Mouse (Mus musculus) ES-Bruce4 (cell line): ENCODE data around the gene Rsph9.

Experiments used
- CTCF ChIP-seq: IDR thresholded peaks from one replicate; pipeline ENCODE4 v1.8.1; 2011; ENCODE audit warnings: low read depth, low read length
- POLR2A ChIP-seq: IDR thresholded peaks from one replicate; pipeline ENCODE4 v1.8.1; 2011; ENCODE audit warnings: low read length; ENCODE audit not compliant: insufficient read depth

DNA sequence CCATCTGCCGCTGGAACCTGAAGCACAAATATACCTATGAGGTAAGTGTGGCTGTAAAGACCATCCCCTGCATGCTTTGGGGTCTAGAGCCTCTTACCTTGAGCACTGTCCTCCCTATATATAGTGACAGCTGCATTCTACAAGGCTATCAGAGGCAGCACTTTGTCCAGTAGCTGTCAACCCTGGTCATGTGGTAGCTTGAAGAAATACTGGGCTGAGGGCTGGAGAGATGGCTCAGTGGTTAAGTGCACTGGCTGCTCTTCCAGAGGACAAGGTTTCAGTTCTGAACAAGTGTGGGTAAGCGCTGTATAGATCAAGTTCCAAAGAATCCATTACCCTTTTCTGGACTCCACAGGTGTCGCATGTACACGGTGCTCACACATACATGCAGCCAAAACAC is 21.2 kb downstream of the Rsph9 start:
- no peak for TF ChIP-seq POLR2A
- no peak for TF ChIP-seq CTCF
